Mouse (Mus musculus): Measurements from ENCODE around the gene Exoc6b.

GRCm38 (mm10) chr6:84585686-84586300 lies 483.5 kb downstream of the Exoc6b start:
- no peak for TF ChIP-seq CHD2 (IDR thresholded peaks at IDR 0.05; ENCODE audit: low read depth, low read length)
- TF ChIP-seq ZC3H11A (IDR thresholded peaks at IDR 0.05; ENCODE audit: borderline replicate concordance, low read depth, low read length), result no peak
- TF ChIP-seq MAFK (IDR thresholded peaks at IDR 0.05; ENCODE audit: insufficient read depth, low read depth, low read length), result no peak
- no peak for TF ChIP-seq HCFC1 (IDR thresholded peaks at IDR 0.05; ENCODE audit: borderline replicate concordance, insufficient read depth, low read length)
- no peak for TF ChIP-seq ZNF384 (IDR thresholded peaks at IDR 0.05; ENCODE audit: low read depth, low read length)

Data from ES-E14 (cell line).